Mouse (Mus musculus): Measurements from ENCODE around the gene Proser1.

DNA sequence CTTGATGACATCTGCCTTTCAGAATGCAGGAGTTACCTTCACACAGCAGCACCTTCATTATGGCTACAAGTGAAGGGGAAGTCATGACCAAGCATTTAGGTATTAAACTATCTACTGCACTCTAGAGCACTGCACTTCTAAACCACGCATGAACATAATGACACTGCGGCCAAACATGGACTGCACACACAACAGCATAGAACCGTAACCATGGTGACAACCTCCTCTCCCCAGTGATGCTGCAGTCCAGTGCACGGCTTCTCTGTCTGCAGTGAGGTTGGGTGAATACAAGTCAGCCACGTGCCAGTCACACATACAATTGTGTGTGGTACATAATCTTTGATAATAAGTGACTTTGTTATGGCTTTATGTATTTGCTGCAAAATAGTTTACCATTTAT, 17.9 kb upstream of the Proser1 start:
- TF ChIP-seq POLR2A (IDR thresholded peaks at IDR 0.05; ENCODE audit: low read depth, low read length) = no peak
- no peak for TF ChIP-seq CTCF (IDR thresholded peaks at IDR 0.05; ENCODE audit: extremely low read depth, insufficient read length, insufficient replicate concordance, low read depth, low read length)
